Mouse (Mus musculus) olfactory bulb, adult 2 months (tissue): ENCODE results near the gene Map4.

Experiments used
- CTCF ChIP-seq: fragments of 200-500 bp; IDR thresholded peaks from 2 replicates; pipeline ENCODE4 v1.5.1; 2012; ENCODE audit warnings: low read depth, mild to moderate bottlenecking, low read length, moderate library complexity; ENCODE audit not compliant: insufficient read depth
- POLR2A ChIP-seq: fragments of 200-500 bp; IDR thresholded peaks from 2 replicates; pipeline ENCODE4 v1.6.1; 2012; ENCODE audit warnings: mild to moderate bottlenecking, low read depth, low read length, moderate library complexity; ENCODE audit not compliant: insufficient read depth

DNA sequence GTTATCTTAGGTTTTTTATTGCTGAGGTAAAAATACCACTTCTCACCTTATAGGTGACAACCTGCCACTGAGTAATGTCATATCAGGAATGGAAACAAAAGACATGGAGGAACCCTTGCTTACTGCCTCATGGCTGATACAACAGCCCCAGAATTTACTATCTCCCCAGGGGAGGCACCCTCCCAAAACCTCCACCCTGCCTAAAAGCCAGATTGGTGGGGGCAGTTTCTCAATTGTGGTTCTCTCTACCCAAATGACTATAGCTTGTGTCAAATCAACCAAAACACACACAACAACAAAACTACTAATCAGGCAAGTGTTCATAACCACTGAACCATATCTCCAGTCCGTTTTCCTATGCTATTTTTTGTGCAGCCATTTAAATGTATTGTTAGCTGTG is 187.0 kb downstream of the Map4 start:
- TF ChIP-seq CTCF (no peak), POLR2A (no peak)
